Mouse (Mus musculus) intestine, embryonic 15.5 days (tissue): Measurements from ENCODE around the gene Gltp. TPM values are rescaled to one million over a fixed set of nuclear protein-coding genes. Genes with fewer than 3 reads are reported as not detected.

ENCODE experiments used
- ATAC-seq: fragments of 200-750 bp; cut with Nextera tagmentation; 2 replicates; pipeline ENCODE4 v1.8.0; 2017; ENCODE audit warnings: moderate TSS enrichment, moderate library complexity
- H3K27ac ChIP-seq: fragments of 300-500 bp; sonication (generic); 2 replicates; pipeline ENCODE4 v1.5.1; 2015; ENCODE audit warnings: mild to moderate bottlenecking, inconsistent platforms
- H3K27me3 ChIP-seq: fragments of 300-500 bp; sonication (generic); replicated peaks from 2 replicates; pipeline ENCODE4 v1.6.1; 2015; ENCODE audit warnings: inconsistent platforms
- H3K36me3 ChIP-seq: fragments of 300-500 bp; sonication (generic); 2 replicates; pipeline ENCODE4 v1.6.1; 2015; ENCODE audit warnings: inconsistent platforms
- H3K4me1 ChIP-seq: fragments of 300-500 bp; sonication (generic); replicated peaks from 2 replicates; pipeline ENCODE4 v1.6.1; 2015; ENCODE audit warnings: inconsistent platforms
- H3K4me2 ChIP-seq: fragments of 300-500 bp; sonication (generic); replicated peaks from 2 replicates; pipeline ENCODE4 v1.6.1; 2015; ENCODE audit warnings: mild to moderate bottlenecking, inconsistent platforms
- H3K4me3 ChIP-seq: fragments of 300-500 bp; sonication (generic); replicated peaks from 2 replicates; pipeline ENCODE4 v1.5.1; 2015; ENCODE audit warnings: inconsistent platforms
- H3K9ac ChIP-seq: fragments of 300-500 bp; sonication (generic); 2 replicates; pipeline ENCODE4 v1.6.1; 2015; ENCODE audit warnings: inconsistent platforms
- H3K9me3 ChIP-seq: fragments of 300-500 bp; sonication (generic); 2 replicates; pipeline ENCODE4 v1.6.1; 2016; ENCODE audit warnings: inconsistent platforms
- WGBS: fragments of 180-500 bp; shearing (Covaris S2); methylation state at CpG from one replicate; pipeline ENCODE4 v1.1.7; 2015; 5-methylcytosine and 5-hydroxymethylcytosine counted together
- polyA plus RNA-seq: library from polyadenylated mRNA; unstranded; fragments of >200 nt; fragmentation: Nextera tagmentation; extraction: Ambion mirVana; gene quantifications from 2 replicates; pipeline ENCODE4 v1.2.1, GENCODE M21; 2015

Gene Gltp
- polyA plus RNA-seq, 1 experiment from 2014 or later: 99.7 TPM

DNA sequence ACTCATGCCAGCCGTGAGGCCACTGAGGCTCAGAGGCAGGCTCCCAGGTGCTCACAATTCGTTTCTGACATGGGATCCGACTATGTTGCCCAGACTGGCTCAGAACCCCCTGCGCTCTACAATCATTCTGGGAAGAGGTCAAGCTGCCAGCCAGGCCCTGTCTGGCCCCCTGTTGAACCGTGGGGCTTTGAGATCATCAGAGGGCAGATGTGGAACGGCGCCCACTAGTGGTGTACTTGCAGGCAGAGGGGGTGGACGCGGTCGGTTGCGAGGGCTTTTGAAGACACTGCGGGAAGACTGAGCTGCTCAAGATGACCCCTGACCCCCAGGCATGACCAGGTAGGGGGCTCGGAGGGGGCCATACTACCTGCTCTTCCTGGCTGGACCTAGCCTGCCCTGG lies 17.7 kb downstream of the Gltp start:
- H3K27ac ChIP-seq: no peak overlapping the region
- no peaks in the 10 kb centered on the region for H3K27me3 ChIP-seq
- no peaks in the 10 kb centered on the region for H3K9me3 ChIP-seq
- no peak for ATAC-seq
- no peak overlapping the region for H3K9ac ChIP-seq
- H3K4me1 ChIP-seq: no peaks in the 10 kb centered on the region
- peaks cover 9% of the 10 kb centered on the region; the same call in 1 of the 2 replicates for H3K36me3 ChIP-seq
- no peak overlapping the region for H3K4me2 ChIP-seq
- H3K4me3 ChIP-seq: no peak overlapping the region
- WGBS: 87% methylated on average over 13 of the region's 13 CpGs

DNA sequence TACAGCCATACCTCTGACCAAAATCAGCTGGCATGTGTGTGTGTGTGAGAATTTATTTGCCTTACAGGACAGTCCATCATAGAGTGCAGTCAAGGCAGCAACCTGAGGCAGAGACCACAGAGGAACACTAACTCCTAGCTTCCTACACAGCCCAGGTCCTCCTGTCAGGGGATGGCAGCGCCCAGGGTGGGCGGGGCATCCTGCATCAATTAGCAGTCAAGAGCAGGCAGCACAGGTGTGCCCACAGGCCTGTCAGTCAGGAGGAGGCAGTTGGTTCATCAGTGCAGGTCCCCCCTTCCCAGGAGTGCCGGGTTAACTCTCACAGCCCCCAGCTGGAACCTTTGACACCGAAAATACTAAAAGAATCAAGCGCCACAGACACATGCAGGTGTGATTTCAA lies 21.8 kb downstream of the Gltp start:
- no peak overlapping the region for H3K4me2 ChIP-seq
- H3K36me3 ChIP-seq: 0 out of 2 replicates have a peak, but pooled peaks cover 9% of the 10 kb centered on the region
- H3K4me1 ChIP-seq: peaks cover 4% of the 10 kb centered on the region; the same call in 1 of the 2 replicates
- ATAC-seq: no peak
- H3K27me3 ChIP-seq: no peaks in the 10 kb centered on the region
- no peak overlapping the region for H3K9ac ChIP-seq
- WGBS: 92% methylated on average over 5 of the region's 5 CpGs
- no peak overlapping the region for H3K4me3 ChIP-seq
- H3K27ac ChIP-seq: no peak overlapping the region
- no peaks in the 10 kb centered on the region for H3K9me3 ChIP-seq

DNA sequence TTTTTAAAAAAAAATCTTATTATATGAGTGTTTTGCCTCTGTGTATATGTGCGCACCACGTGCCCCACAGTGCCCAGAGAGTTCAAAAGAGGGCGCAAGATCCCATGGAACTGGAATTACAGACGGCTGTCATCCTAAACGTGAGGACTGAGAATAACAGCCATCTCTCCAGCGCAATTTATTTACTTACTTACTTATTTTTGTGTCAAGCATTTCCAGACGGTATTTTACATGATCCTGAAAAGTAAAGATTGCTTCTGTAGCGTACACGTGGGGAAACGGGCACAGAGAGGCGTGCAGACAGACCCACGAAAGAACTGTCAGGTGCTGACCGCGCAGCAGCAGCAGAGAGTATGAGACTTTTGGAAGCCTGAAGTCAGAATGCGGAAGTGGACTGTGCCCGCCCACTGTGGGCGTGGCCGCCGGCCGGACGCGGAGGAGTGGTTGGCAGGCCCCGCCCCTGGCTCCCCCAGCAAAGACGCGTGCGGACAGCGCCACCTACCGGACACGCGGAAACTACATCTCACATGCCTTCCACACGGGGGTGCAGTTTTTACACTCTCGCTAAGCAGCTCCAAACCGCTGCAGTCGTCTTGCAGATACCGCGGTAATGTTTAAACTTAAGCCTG lies 23.4 kb downstream of the Gltp start:
- 3% methylated on average over 36 of the region's 36 CpGs for WGBS
- Histone ChIP-seq H3K36me3 (0 out of 2 replicates have a peak, but pooled peaks cover 3% of the 10 kb centered on the region), H3K9ac (no peak overlapping the region)

DNA sequence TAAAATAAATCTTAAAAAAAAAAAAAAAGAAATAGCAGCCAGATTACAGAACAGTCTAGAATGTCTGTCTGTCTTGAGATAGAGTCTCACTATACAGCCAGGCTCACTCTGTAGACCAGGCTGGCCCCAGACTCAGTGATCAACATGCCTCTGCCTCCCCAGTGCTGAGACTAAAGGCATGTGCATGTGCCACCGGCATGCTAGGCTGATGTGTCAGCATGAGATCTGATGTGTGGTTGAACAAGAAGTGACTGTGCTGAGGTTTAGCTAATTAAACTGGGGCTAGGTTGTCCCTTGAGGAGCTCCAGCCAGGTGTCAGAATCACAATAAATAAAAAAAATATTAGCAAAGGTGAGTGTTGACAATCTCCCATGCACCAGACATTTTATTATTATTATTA lies 24.1 kb downstream of the Gltp start:
- Histone ChIP-seq H3K36me3 (0 out of 2 replicates have a peak, but pooled peaks cover 3% of the 10 kb centered on the region), H3K9me3 (no peaks in the 10 kb centered on the region), H3K27me3 (no peaks in the 10 kb centered on the region), H3K4me2 (no peak overlapping the region), H3K27ac (no peak overlapping the region), H3K9ac (no peak overlapping the region), H3K4me1 (peaks cover 7% of the 10 kb centered on the region; the same call in 1 of the 2 replicates), H3K4me3 (no peak overlapping the region)
- 65% methylated on average over 1 of the region's 1 CpGs for WGBS
- no peak for ATAC-seq

More for the DNA sequence above, 23.4 kb downstream of the Gltp start:
- no peak overlapping the region for H3K27ac ChIP-seq
- peaks cover 7% of the 10 kb centered on the region; the same call in 1 of the 2 replicates for H3K4me1 ChIP-seq
- H3K4me2 ChIP-seq: peak overlapping the region; percentile 60
- no peaks in the 10 kb centered on the region for H3K27me3 ChIP-seq
- peak; percentile 98 for ATAC-seq
- peak overlapping the region; percentile 26 for H3K4me3 ChIP-seq
- H3K9me3 ChIP-seq: no peaks in the 10 kb centered on the region

DNA sequence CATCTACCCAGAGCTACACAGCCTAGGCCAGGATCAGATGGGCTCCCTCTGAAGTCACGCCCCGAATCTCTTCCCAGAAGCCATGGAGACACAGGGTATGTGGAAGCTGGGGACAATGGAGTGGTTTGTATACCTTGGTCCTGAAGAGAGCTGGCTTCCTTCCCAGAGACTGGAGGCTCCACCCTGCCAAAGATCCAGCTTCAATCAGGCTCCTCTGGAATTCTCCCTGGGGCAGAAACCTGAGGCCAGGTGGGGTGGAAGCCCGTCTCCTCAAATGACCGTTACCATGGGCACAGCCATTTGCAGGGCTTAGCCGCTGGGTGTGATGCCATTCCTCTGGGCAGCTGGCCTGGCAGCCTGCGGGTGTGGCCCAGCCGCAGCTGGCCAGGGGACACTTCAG lies 26.0 kb downstream of the Gltp start:
- H3K36me3 ChIP-seq: no peaks in the 10 kb centered on the region
- no peak overlapping the region for H3K4me3 ChIP-seq
- no peaks in the 10 kb centered on the region for H3K27me3 ChIP-seq
- H3K27ac ChIP-seq: no peak overlapping the region
- H3K4me2 ChIP-seq: no peak overlapping the region
- H3K4me1 ChIP-seq: peaks cover 7% of the 10 kb centered on the region; the same call in 1 of the 2 replicates
- no peak for ATAC-seq
- WGBS: 71% methylated on average over 7 of the region's 7 CpGs
- H3K9ac ChIP-seq: no peak overlapping the region
- H3K9me3 ChIP-seq: no peaks in the 10 kb centered on the region

DNA sequence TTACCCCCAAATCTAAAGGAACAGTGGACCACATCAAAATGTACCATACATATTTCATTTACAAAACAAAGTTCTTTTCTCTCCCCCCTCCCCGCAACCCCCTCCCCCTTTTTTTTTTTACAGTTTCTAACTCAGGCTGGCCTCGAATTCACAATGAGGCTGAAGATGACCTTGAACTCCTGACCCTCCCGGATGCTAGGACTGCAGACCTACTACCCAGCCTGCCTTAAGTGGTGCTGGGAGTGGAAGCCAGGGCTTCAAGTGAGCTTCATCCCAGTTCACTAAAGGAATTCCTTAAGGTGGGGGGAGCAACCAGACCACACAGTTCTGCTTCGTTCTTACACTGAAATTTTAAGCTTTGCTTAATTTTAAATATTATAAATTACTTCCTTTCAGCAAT lies 26.6 kb downstream of the Gltp start:
- H3K4me1 ChIP-seq: peaks cover 7% of the 10 kb centered on the region; the same call in 1 of the 2 replicates
- H3K9ac ChIP-seq: no peak overlapping the region
- H3K27me3 ChIP-seq: peaks cover 2% of the 10 kb centered on the region; the same call in 1 of the 2 replicates
- ATAC-seq: no peak
- H3K36me3 ChIP-seq: no peaks in the 10 kb centered on the region
- no peak overlapping the region for H3K4me2 ChIP-seq
- H3K4me3 ChIP-seq: no peak overlapping the region
- WGBS: 54% methylated on average over 4 of the region's 4 CpGs
- no peak overlapping the region for H3K27ac ChIP-seq
- no peaks in the 10 kb centered on the region for H3K9me3 ChIP-seq

DNA sequence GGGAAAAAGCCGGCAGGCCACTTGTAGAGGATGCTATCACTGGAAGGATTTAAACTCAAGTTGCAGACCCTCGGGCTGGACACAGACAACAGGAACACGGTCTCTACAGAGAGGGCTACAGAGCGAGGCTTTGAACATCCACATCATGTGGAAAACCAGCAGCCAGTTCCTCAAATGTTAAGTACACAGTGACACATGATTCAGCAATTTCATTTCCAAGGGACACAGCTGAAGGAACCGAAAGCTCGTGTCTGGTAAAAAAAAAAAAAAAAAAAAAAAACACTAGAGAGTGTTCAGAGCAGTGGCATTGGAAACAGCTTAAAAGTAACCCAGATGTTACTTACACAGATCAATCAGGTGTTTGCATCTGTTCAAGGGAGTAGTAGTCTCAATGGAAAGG lies 29.8 kb downstream of the Gltp start:
- no peak for ATAC-seq
- 61% methylated on average over 6 of the region's 6 CpGs for WGBS
- H3K4me1 ChIP-seq: peaks cover 19% of the 10 kb centered on the region
- H3K9ac ChIP-seq: no peak overlapping the region
- no peak overlapping the region for H3K4me2 ChIP-seq
- H3K9me3 ChIP-seq: no peaks in the 10 kb centered on the region
- no peak overlapping the region for H3K4me3 ChIP-seq
- no peaks in the 10 kb centered on the region for H3K36me3 ChIP-seq
- H3K27ac ChIP-seq: no peak overlapping the region
- H3K27me3 ChIP-seq: peaks cover 30% of the 10 kb centered on the region

DNA sequence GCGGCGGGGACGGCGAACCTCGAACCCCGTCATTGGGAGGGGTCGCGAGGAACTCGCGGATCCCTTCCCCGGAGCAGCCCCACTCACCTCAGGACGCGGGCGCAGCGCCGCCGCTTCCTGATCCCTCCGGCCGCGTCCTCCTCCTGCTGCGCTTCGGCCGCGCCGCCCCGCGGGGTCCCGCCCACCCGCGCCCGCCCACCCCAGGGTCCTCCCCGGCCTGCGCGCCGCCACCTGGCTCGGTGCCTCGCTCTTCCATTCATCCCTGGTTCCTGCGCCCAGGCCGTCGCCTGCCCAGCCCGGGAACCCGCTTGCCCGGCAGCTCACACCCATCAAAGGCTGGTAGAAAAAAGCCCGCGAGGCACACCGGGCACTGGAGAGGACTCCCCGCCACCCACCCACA lies 32.5 kb downstream of the Gltp start, which contains the start of gene Trpv4:
Gene Trpv4 (minus strand): TSS at position 167 of the 400 bp plus-strand sequence.
- Histone ChIP-seq H3K4me1 (peaks cover 15% of the 10 kb centered on the region), H3K4me3 (peak within 1 kb of the TSS; percentile 51), H3K9ac (peak within 1 kb of the TSS; percentile 56), H3K27ac (no peak within 1 kb of the TSS), H3K4me2 (peak within 1 kb of the TSS; percentile 98), H3K9me3 (no peaks in the 10 kb centered on the region), H3K36me3 (no peaks in the 10 kb centered on the region), H3K27me3 (peaks cover 35% of the 10 kb centered on the region)
- WGBS: 1% methylated on average over 45 of the region's 47 CpGs
- ATAC-seq: peak; percentile 57

DNA sequence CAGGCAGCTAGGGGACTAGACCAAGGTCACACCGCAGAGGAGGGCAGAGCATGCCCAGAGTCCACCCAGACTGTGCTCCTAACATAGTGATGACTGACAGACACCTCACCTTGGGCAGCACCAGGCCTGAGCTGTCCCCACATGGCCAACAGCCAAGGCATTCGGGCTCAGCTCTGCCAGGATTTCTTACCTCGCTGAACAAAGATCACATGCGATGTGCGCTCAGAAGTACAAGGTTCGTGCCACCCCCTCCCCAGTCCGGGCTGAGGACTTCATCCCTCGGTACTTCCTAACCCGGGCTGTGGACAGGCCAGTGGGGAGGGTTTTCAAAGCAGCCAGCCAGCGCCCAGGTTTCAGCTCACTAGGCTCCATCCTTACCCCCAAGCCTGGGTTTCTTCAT lies 33.4 kb downstream of the Gltp start:
- peaks cover 35% of the 10 kb centered on the region for H3K27me3 ChIP-seq
- H3K36me3 ChIP-seq: no peaks in the 10 kb centered on the region
- ATAC-seq: no peak
- WGBS: 42% methylated on average over 10 of the region's 10 CpGs
- peak overlapping the region; percentile 51; the same call in 1 of the 2 replicates for H3K4me3 ChIP-seq
- H3K4me2 ChIP-seq: peak overlapping the region; percentile 98
- no peak overlapping the region for H3K9ac ChIP-seq
- H3K4me1 ChIP-seq: peaks cover 12% of the 10 kb centered on the region
- H3K27ac ChIP-seq: no peak overlapping the region
- H3K9me3 ChIP-seq: no peaks in the 10 kb centered on the region

DNA sequence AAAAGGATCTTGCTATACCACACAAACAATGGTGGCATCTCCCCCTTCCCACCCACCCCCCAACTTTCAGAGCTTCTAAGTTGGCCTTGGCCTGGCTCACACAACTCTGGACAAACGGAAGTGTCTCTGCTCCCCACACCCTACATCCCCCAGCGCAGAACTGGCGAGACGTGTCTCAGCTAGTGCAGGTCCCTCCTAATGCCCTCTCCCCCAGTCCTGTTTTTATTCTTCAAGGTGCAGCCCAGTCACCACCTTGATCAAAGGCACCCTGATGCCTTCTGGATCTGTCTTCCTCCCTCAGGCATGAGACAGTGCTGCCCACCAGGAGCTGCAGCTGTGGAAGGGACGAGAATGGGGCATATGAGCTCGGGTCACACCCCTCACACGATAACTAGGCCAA lies 34.5 kb downstream of the Gltp start:
- no peaks in the 10 kb centered on the region for H3K9me3 ChIP-seq
- peaks cover 35% of the 10 kb centered on the region for H3K27me3 ChIP-seq
- no peaks in the 10 kb centered on the region for H3K36me3 ChIP-seq
- ATAC-seq: no peak
- 83% methylated on average over 7 of the region's 7 CpGs for WGBS
- H3K4me2 ChIP-seq: no peak overlapping the region
- H3K4me1 ChIP-seq: peaks cover 12% of the 10 kb centered on the region
- H3K4me3 ChIP-seq: no peak overlapping the region
- H3K9ac ChIP-seq: no peak overlapping the region
- no peak overlapping the region for H3K27ac ChIP-seq

DNA sequence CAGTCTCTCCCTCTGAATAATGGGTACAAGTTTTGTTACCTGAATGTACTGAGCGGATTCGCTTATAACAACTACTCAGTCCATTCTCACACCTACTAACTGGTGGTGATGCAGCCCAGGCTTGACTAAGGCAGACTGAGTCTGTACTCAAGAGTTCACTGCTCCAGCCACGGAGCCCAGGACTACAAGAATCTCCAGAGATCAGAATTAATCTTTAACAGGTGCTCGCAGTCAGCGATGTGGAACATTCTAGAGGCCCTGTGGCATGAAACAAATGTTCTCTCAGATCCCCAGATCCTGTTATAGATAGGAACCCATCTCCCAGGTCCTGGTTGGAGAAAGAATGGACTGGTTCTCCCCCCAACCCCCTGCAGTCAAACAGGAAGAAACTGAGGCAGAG lies 35.1 kb downstream of the Gltp start:
- H3K36me3 ChIP-seq: no peaks in the 10 kb centered on the region
- H3K4me2 ChIP-seq: no peak overlapping the region
- peaks cover 18% of the 10 kb centered on the region for H3K4me1 ChIP-seq
- H3K4me3 ChIP-seq: no peak overlapping the region
- H3K27me3 ChIP-seq: peaks cover 35% of the 10 kb centered on the region
- H3K9me3 ChIP-seq: no peaks in the 10 kb centered on the region
- no peak overlapping the region for H3K27ac ChIP-seq
- H3K9ac ChIP-seq: no peak overlapping the region
- ATAC-seq: no peak
- 84% methylated on average over 5 of the region's 5 CpGs for WGBS

DNA sequence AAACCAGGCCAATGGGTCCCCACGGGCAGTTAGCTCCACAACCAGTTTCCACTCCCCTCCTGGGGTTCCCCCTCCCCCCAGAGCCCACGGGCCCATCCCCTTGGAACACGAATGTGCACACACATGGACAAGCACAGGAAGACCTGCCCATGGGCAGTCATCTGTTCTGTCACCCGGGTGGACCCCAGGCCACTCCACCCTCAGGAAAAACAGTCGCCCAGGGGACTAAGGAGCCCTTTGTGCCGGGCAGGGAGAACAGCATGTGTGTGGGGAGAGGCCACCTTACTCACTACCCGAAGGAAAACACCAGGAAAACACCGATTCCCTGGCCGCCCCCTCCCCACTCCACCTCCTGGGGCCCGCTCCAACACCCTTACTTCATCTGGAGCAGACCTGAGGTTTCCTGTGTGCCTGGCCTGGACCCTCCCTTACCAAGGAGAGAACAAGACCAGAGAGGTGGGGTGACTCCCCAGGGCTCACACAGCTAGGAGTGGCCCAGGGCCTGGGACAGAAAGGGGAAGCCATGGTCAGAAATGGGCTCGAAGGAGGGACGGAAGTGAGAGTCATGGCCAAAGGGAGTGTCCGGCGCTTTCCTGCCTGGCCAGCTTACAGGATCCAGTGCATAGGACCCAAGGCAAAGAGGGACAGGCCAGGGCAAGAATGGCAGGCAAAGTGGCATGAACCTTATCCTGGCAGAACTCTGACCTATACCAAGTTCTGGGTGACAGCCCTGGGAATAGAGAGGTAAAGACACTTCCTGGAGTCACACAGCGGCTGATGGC lies 36.9 kb downstream of the Gltp start:
- Histone ChIP-seq H3K27me3 (peaks cover 30% of the 10 kb centered on the region), H3K27ac (no peak overlapping the region), H3K36me3 (no peaks in the 10 kb centered on the region), H3K4me2 (no peak overlapping the region), H3K4me3 (no peak overlapping the region), H3K9me3 (no peaks in the 10 kb centered on the region), H3K9ac (no peak overlapping the region), H3K4me1 (peaks cover 19% of the 10 kb centered on the region)
- 67% methylated on average over 12 of the region's 15 CpGs for WGBS
- ATAC-seq: no peak
